Mouse (Mus musculus) liver, adult 2 months (tissue): ENCODE data around the gene Nfatc2. TPM values are rescaled to one million over a fixed set of nuclear protein-coding genes. Genes with fewer than 3 reads are reported as not detected.

ENCODE experiments used
- DNase-seq: peaks from one replicate; pipeline ENCODE4 v3.0.0-alpha.2; 2011; ENCODE audit warnings: low read depth, low spot score; ENCODE audit errors: extremely low read depth
- H3K27ac ChIP-seq: fragments of 200-500 bp; replicated peaks from 2 replicates; pipeline ENCODE4 v1.5.1; 2012; ENCODE audit warnings: low read depth, mild to moderate bottlenecking, control low read depth, inconsistent platforms, low read length; ENCODE audit not compliant: insufficient read depth
- H3K27me3 ChIP-seq: fragments of 200-500 bp; 2 replicates; pipeline ENCODE4 v1.6.1; 2012; ENCODE audit warnings: mild to moderate bottlenecking, moderate library complexity, low read length, inconsistent platforms; ENCODE audit not compliant: control insufficient read depth, insufficient read depth
- H3K36me3 ChIP-seq: fragments of 200-500 bp; 2 replicates; pipeline ENCODE4 v1.6.1; 2012; ENCODE audit warnings: low read length, inconsistent platforms; ENCODE audit not compliant: control insufficient read depth, insufficient read depth
- H3K4me1 ChIP-seq: fragments of 200-500 bp; 2 replicates; pipeline ENCODE4 v1.6.1; 2011; ENCODE audit warnings: low read length; ENCODE audit not compliant: control insufficient read depth, insufficient read depth
- H3K4me3 ChIP-seq: fragments of 200-500 bp; 2 replicates; pipeline ENCODE4 v1.5.1; 2011; ENCODE audit warnings: low read depth, mild to moderate bottlenecking, control low read depth, low read length, moderate library complexity; ENCODE audit not compliant: insufficient read depth
- H3K79me2 ChIP-seq: fragments of 200-500 bp; 2 replicates; pipeline ENCODE4 v1.6.1; 2012; ENCODE audit warnings: inconsistent platforms, mild to moderate bottlenecking, low read length, moderate library complexity; ENCODE audit not compliant: control insufficient read depth, insufficient read depth
- H3K9ac ChIP-seq: fragments of 200-500 bp; 2 replicates; pipeline ENCODE4 v1.6.1; 2012; ENCODE audit warnings: low read depth, mild to moderate bottlenecking, control low read depth, inconsistent platforms, low read length
- CTCF ChIP-seq: fragments of 200-500 bp; IDR thresholded peaks from 2 replicates; pipeline ENCODE4 v1.5.1; 2011; ENCODE audit warnings: low read depth, low read length, control low read depth
- POLR2A ChIP-seq: fragments of 200-500 bp; IDR thresholded peaks from 2 replicates; pipeline ENCODE4 v1.6.1; 2011; ENCODE audit warnings: low read length, control low read depth; ENCODE audit not compliant: insufficient read depth; ENCODE audit errors: extremely low read depth
- WGBS: fragments of 180-500 bp; shearing (Covaris S2); methylation state at CpG from one replicate; pipeline ENCODE4 v1.1.7; 2018; 5-methylcytosine and 5-hydroxymethylcytosine counted together
- polyA plus RNA-seq: library from polyadenylated mRNA; depleted of rRNA; stranded (reverse); fragments of >200 nt; gene quantifications from 2 replicates; pipeline ENCODE4 v1.2.3, GENCODE M21; 2012
- total RNA-seq: library from RNA; depleted of rRNA; stranded (reverse); fragments of >200 nt; gene quantifications from 2 replicates; pipeline ENCODE4 v1.2.3, GENCODE M21; 2014

Nfatc2 gene
- total and polyA plus RNA-seq, 2 experiments, result 0.09 to 0.20 TPM

GRCm38 (mm10) chr2:168511529-168511928, 89.9 kb downstream of the Nfatc2 start:
- no peak for TF ChIP-seq CTCF
- no peak for TF ChIP-seq POLR2A
- Histone ChIP-seq H3K36me3 (no peaks in the 10 kb centered on the region), H3K9ac (no peak overlapping the region), H3K4me3 (no peak overlapping the region), H3K79me2 (no peaks in the 10 kb centered on the region), H3K4me1 (no peaks in the 10 kb centered on the region), H3K27me3 (no peaks in the 10 kb centered on the region), H3K27ac (no peak overlapping the region)
- DNase-seq, result no peak

GRCm38 (mm10) chr2:168508469-168509198, 92.8 kb downstream of the Nfatc2 start:
- H3K27ac ChIP-seq, result no peak overlapping the region
- no peaks in the 10 kb centered on the region for H3K36me3 ChIP-seq
- no peak for TF ChIP-seq CTCF
- TF ChIP-seq POLR2A, result no peak
- no peaks in the 10 kb centered on the region for H3K4me1 ChIP-seq
- no peak overlapping the region for H3K4me3 ChIP-seq
- H3K9ac ChIP-seq, result no peak overlapping the region
- H3K27me3 ChIP-seq, result no peaks in the 10 kb centered on the region
- H3K79me2 ChIP-seq, result no peaks in the 10 kb centered on the region
- WGBS, result 86% methylated on average over 13 of the region's 13 CpGs
- DNase-seq, result no peak

DNA sequence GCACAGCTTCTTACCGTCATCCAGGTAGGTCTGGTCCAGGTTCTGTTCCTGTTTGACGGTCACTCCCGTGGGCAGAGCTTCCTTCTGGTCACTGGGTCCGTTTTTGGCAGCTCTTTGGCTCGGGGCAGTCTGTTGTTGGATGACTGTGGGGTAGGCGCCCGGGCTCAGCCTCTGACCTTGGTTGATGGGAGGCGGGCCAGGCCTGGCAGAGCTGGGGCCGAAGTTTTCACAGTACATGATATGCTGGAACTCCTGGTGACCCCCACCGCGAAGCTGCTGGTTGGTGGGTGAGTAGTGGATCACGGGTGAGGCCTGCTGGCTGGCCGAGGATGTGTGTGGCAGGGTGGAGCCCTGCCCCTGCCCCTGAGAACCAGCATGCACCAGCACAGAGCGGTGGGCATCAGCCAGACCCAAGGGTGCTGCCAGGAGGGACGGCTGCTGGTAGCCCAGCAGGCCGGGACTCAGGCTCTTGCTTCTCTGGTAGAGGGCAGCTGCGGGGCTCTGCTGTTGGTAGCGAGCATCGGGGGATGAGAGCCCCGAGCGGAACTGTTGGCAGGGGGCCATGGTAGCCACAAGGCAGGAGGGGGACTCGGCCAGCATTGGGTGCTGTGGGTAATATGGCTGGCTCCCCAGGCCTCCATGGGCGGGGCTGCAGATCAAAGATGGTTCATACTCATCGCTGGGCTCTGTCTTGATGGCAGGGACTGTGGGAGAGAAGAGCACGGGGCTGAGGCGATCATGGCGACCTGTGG, 96.8 kb downstream of the Nfatc2 start:
- Histone ChIP-seq H3K9ac (no peak overlapping the region), H3K4me1 (no peaks in the 10 kb centered on the region), H3K79me2 (no peaks in the 10 kb centered on the region), H3K36me3 (no peaks in the 10 kb centered on the region), H3K27me3 (no peaks in the 10 kb centered on the region), H3K27ac (no peak overlapping the region), H3K4me3 (no peak overlapping the region)
- WGBS, result 87% methylated on average over 27 of the region's 27 CpGs
- TF ChIP-seq CTCF, result no peak
- TF ChIP-seq POLR2A, result no peak
- no peak for DNase-seq

GRCm38 (mm10) chr2:168503735-168504134, 97.7 kb downstream of the Nfatc2 start:
- no peak overlapping the region for H3K27ac ChIP-seq
- no peaks in the 10 kb centered on the region for H3K79me2 ChIP-seq
- no peaks in the 10 kb centered on the region for H3K27me3 ChIP-seq
- DNase-seq, result no peak
- H3K4me1 ChIP-seq, result no peaks in the 10 kb centered on the region
- WGBS, result 80% methylated on average over 6 of the region's 6 CpGs
- no peak overlapping the region for H3K9ac ChIP-seq
- TF ChIP-seq POLR2A, result no peak
- no peak for TF ChIP-seq CTCF
- no peaks in the 10 kb centered on the region for H3K36me3 ChIP-seq
- no peak overlapping the region for H3K4me3 ChIP-seq

DNA sequence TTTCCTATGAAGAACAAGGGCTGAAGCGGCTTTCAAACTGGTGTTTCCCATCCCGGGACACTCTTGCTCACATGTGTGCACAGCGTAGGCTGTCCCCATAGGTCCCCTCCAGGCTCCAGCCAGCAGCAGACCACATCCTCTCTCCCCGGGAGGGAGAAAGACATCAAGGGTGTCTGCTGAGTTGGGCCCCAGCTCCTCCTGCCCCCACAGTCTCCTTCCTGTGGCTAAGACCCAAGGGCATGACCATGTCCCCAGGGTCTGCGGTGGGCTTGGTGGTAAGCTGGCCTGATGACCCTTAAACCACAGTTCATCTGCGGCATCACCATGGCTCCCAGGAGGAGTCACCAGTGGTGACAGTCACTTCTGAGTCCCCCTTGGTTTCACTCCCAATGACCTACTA, 100.7 kb downstream of the Nfatc2 start:
- Histone ChIP-seq H3K9ac (no peak overlapping the region), H3K79me2 (no peaks in the 10 kb centered on the region), H3K36me3 (no peaks in the 10 kb centered on the region), H3K4me1 (no peaks in the 10 kb centered on the region), H3K27me3 (no peaks in the 10 kb centered on the region), H3K27ac (no peak overlapping the region), H3K4me3 (no peak overlapping the region)
- WGBS, result 88% methylated on average over 6 of the region's 6 CpGs
- TF ChIP-seq CTCF, result no peak
- no peak for TF ChIP-seq POLR2A
- no peak for DNase-seq

DNA sequence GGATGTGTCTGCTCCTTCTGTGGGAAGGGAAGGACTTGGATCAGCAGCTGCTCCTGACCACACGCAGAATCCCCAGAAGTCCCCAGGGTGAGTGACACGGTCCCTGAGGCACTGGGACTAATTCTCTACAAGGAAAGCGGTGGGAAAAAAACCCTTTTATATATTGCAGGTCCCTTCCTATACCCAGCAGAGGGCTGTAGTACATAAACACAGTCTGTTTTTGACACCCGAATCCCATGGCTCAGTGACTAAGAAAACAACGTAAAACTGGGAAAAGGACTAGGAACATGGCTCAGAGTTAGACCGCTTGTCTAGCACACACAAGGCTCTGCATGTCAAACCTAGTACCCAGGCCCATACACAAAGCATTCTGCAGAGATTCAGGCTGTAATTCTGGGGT, 101.2 kb downstream of the Nfatc2 start:
- no peaks in the 10 kb centered on the region for H3K27me3 ChIP-seq
- no peak overlapping the region for H3K4me3 ChIP-seq
- no peak overlapping the region for H3K9ac ChIP-seq
- no peaks in the 10 kb centered on the region for H3K79me2 ChIP-seq
- no peaks in the 10 kb centered on the region for H3K36me3 ChIP-seq
- 82% methylated on average over 6 of the region's 6 CpGs for WGBS
- H3K27ac ChIP-seq, result no peak overlapping the region
- H3K4me1 ChIP-seq, result no peaks in the 10 kb centered on the region
- TF ChIP-seq POLR2A (no peak), CTCF (no peak)
- no peak for DNase-seq
